Mouse (Mus musculus): Measurements from ENCODE around the gene Snap91.
A peak's percentile ranks its signal among the peaks of the same experiment; 100 is the strongest.

Snap91 gene

GRCm38 (mm10) chr9:86744041-86744440 lies 136.4 kb downstream of the Snap91 start:
- DNase-seq (ENCODE audit: low spot score in 2 of 2), result no peak

- peak in 1 of 2 experiments; percentile 26 for DNase-seq (ENCODE audit: low spot score in 2 of 2)
Measured at GRCm38 (mm10) chr9:86742959-86743911, 137.2 kb downstream of the Snap91 start, which contains the start of gene Prss35. Gene Prss35, plus strand, starts transcription at chr9:86743649.

GRCm38 (mm10) chr9:86739971-86740370 lies 140.5 kb downstream of the Snap91 start:
- DNase-seq (ENCODE audit: low spot score in 2 of 2), result no peak

- DNase-seq (ENCODE audit: low spot score in 2 of 2), result no peak
Measured at GRCm38 (mm10) chr9:86738801-86739200, 141.7 kb downstream of the Snap91 start.

GRCm38 (mm10) chr9:86738067-86738466 lies 142.4 kb downstream of the Snap91 start:
- DNase-seq (ENCODE audit: low spot score in 2 of 2), result no peak

GRCm38 (mm10) chr9:86736991-86737390 lies 143.5 kb downstream of the Snap91 start:
- DNase-seq (ENCODE audit: low spot score in 2 of 2), result no peak

- no peak for DNase-seq (ENCODE audit: low spot score in 2 of 2)
Measured at GRCm38 (mm10) chr9:86734795-86735194, 145.7 kb downstream of the Snap91 start.

- no peak for DNase-seq (ENCODE audit: low spot score in 2 of 2)
Measured at GRCm38 (mm10) chr9:86734357-86734756, 146.1 kb downstream of the Snap91 start.

GRCm38 (mm10) chr9:86729811-86730210 lies 150.6 kb downstream of the Snap91 start:
- no peak for DNase-seq (ENCODE audit: low spot score in 2 of 2)

- no peak for DNase-seq (ENCODE audit: low spot score in 2 of 2)
Measured at GRCm38 (mm10) chr9:86729084-86729483, 151.4 kb downstream of the Snap91 start.

- DNase-seq (ENCODE audit: low spot score in 2 of 2), result no peak
Measured at GRCm38 (mm10) chr9:86728214-86728814, 152.1 kb downstream of the Snap91 start.

- no peak for DNase-seq (ENCODE audit: low spot score in 2 of 2)
Measured at GRCm38 (mm10) chr9:86726381-86726720, 154.1 kb downstream of the Snap91 start.

GRCm38 (mm10) chr9:86725604-86726380 lies 154.7 kb downstream of the Snap91 start:
- DNase-seq (ENCODE audit: low spot score in 2 of 2), result no peak

GRCm38 (mm10) chr9:86725066-86725465 lies 155.4 kb downstream of the Snap91 start:
- DNase-seq (ENCODE audit: low spot score in 2 of 2), result no peak

GRCm38 (mm10) chr9:86720794-86721193 lies 159.7 kb downstream of the Snap91 start:
- DNase-seq (ENCODE audit: low spot score in 2 of 2), result no peak

GRCm38 (mm10) chr9:86720227-86720626 lies 160.2 kb downstream of the Snap91 start:
- DNase-seq (ENCODE audit: low spot score in 2 of 2), result no peak

- DNase-seq (ENCODE audit: low spot score in 2 of 2), result no peak
Measured at GRCm38 (mm10) chr9:86717119-86717518, 163.3 kb downstream of the Snap91 start.

- DNase-seq (ENCODE audit: low spot score in 2 of 2), result no peak
Measured at GRCm38 (mm10) chr9:86716540-86716939, 163.9 kb downstream of the Snap91 start.
